Mouse (Mus musculus) liver, postnatal 0 days (tissue): ENCODE results near the gene Srpk2. TPM values are rescaled to one million over a fixed set of nuclear protein-coding genes. Genes with fewer than 3 reads are reported as not detected.

Experiments used
- ATAC-seq: fragments of 200-750 bp; cut with Nextera tagmentation; 2 replicates; pipeline ENCODE4 v1.8.0; 2017; ENCODE audit warnings: mild to moderate bottlenecking, moderate library complexity
- DNase-seq: peaks from one replicate; pipeline ENCODE4 v3.0.0-alpha.2; 2016
- H3K27ac ChIP-seq: fragments of 300-500 bp; sonication (generic); 2 replicates; pipeline ENCODE4 v1.5.1; 2014; ENCODE audit warnings: antibody characterized with exemption, moderate library complexity, mild to moderate bottlenecking, low read depth
- H3K27me3 ChIP-seq: fragments of 300-500 bp; sonication (generic); 2 replicates; pipeline ENCODE4 v1.6.1; 2014; ENCODE audit warnings: low read length, control low read depth, mixed read lengths; ENCODE audit not compliant: insufficient read depth
- H3K36me3 ChIP-seq: fragments of 300-500 bp; sonication (generic); replicated peaks from 2 replicates; pipeline ENCODE4 v1.6.1; 2014; ENCODE audit warnings: mild to moderate bottlenecking, control low read depth, low read length, moderate library complexity, mixed read lengths; ENCODE audit not compliant: insufficient read depth
- H3K4me1 ChIP-seq: fragments of 300-500 bp; sonication (generic); 2 replicates; pipeline ENCODE4 v1.6.1; 2014; ENCODE audit warnings: antibody characterized with exemption, mild to moderate bottlenecking, control low read depth; ENCODE audit not compliant: insufficient read depth
- H3K4me2 ChIP-seq: fragments of 300-500 bp; sonication (generic); 2 replicates; pipeline ENCODE4 v1.6.1; 2014; ENCODE audit warnings: low read depth, mild to moderate bottlenecking, low read length, moderate library complexity, mixed read lengths
- H3K4me3 ChIP-seq: fragments of 300-500 bp; sonication (generic); 2 replicates; pipeline ENCODE4 v1.5.1; 2014; ENCODE audit warnings: low read depth, low read length
- H3K9ac ChIP-seq: fragments of 300-500 bp; sonication (generic); replicated peaks from 2 replicates; pipeline ENCODE4 v1.6.1; 2014; ENCODE audit warnings: mild to moderate bottlenecking, moderate library complexity
- H3K9me3 ChIP-seq: fragments of 300-500 bp; sonication (generic); 2 replicates; pipeline ENCODE4 v1.6.1; 2016; ENCODE audit warnings: mild to moderate bottlenecking, control low read depth, low read length, mixed read lengths
- CTCF ChIP-seq: sonication (generic); IDR thresholded peaks from 2 replicates; pipeline ENCODE4 v1.5.1; 2016; ENCODE audit warnings: antibody characterized with exemption, low read depth
- EP300 ChIP-seq: IDR thresholded peaks from 2 replicates; pipeline ENCODE4 v1.6.1; 2016; ENCODE audit warnings: antibody characterized with exemption, low read depth, mild to moderate bottlenecking
- WGBS: fragments of 180-500 bp; shearing (Covaris S2); extraction: QIAGEN DNeasy Blood & Tissue Kit; methylation state at CpG from one replicate; pipeline ENCODE4 v1.1.7; 2014; ENCODE audit not compliant: insufficient replicate concordance; 5-methylcytosine and 5-hydroxymethylcytosine counted together
- polyA plus RNA-seq: library from polyadenylated mRNA; unstranded; fragments of >200 nt; fragmentation: Nextera tagmentation; extraction: Ambion mirVana; gene quantifications from 2 replicates; pipeline ENCODE4 v1.2.1, GENCODE M21; 2015

The Srpk2 gene
- polyA plus RNA-seq, 1 experiment from 2014 or later: 10.9 TPM

GRCm38 (mm10) chr5:23531541-23532096 is 152.8 kb downstream of the Srpk2 start:
- no peak overlapping the region for H3K4me2 ChIP-seq
- DNase-seq (no peak), ATAC-seq (no peak)
- H3K9ac ChIP-seq: no peak overlapping the region
- peaks cover 7% of the 10 kb centered on the region for H3K36me3 ChIP-seq
- no peaks in the 10 kb centered on the region for H3K27me3 ChIP-seq
- H3K9me3 ChIP-seq: no peaks in the 10 kb centered on the region
- WGBS: 74% methylated on average over 7 of the region's 7 CpGs
- H3K4me3 ChIP-seq: no peak overlapping the region
- H3K4me1 ChIP-seq: no peaks in the 10 kb centered on the region
- no peak overlapping the region for H3K27ac ChIP-seq
- TF ChIP-seq CTCF (no peak), EP300 (no peak)

- H3K27me3 ChIP-seq: no peaks in the 10 kb centered on the region
- H3K4me1 ChIP-seq: no peaks in the 10 kb centered on the region
- WGBS: 81% methylated on average over 6 of the region's 6 CpGs
- H3K36me3 ChIP-seq: peaks cover 10% of the 10 kb centered on the region
- TF ChIP-seq CTCF: no peak
- TF ChIP-seq EP300: no peak
- ATAC-seq (no peak), DNase-seq (no peak)
- H3K4me2 ChIP-seq: no peak overlapping the region
- H3K27ac ChIP-seq: no peak overlapping the region
- no peak overlapping the region for H3K9ac ChIP-seq
- H3K4me3 ChIP-seq: no peak overlapping the region
- no peaks in the 10 kb centered on the region for H3K9me3 ChIP-seq
Observed at GRCm38 (mm10) chr5:23531100-23531499, 153.3 kb downstream of the Srpk2 start.

GRCm38 (mm10) chr5:23524621-23525020 is 159.8 kb downstream of the Srpk2 start:
- TF ChIP-seq CTCF: no peak
- ATAC-seq (no peak), DNase-seq (no peak)
- Histone ChIP-seq H3K4me2 (no peak overlapping the region), H3K4me1 (no peaks in the 10 kb centered on the region), H3K27ac (no peak overlapping the region), H3K4me3 (no peak overlapping the region), H3K9ac (no peak overlapping the region), H3K36me3 (peaks cover 25% of the 10 kb centered on the region), H3K27me3 (no peaks in the 10 kb centered on the region), H3K9me3 (no peaks in the 10 kb centered on the region)
- 69% methylated on average over 3 of the region's 3 CpGs for WGBS

GRCm38 (mm10) chr5:23523936-23524335 is 160.5 kb downstream of the Srpk2 start:
- Histone ChIP-seq H3K4me3 (no peak overlapping the region), H3K4me2 (no peak overlapping the region), H3K27ac (no peak overlapping the region), H3K27me3 (no peaks in the 10 kb centered on the region), H3K36me3 (peaks cover 25% of the 10 kb centered on the region), H3K9me3 (no peaks in the 10 kb centered on the region), H3K9ac (no peak overlapping the region), H3K4me1 (no peaks in the 10 kb centered on the region)
- no peak for ATAC-seq
- WGBS: 75% methylated on average over 3 of the region's 3 CpGs
- no peak for DNase-seq
- TF ChIP-seq EP300 (no peak), CTCF (no peak)

- Histone ChIP-seq H3K9ac (no peak overlapping the region), H3K27ac (no peak overlapping the region), H3K4me3 (no peak overlapping the region), H3K27me3 (no peaks in the 10 kb centered on the region), H3K4me1 (no peaks in the 10 kb centered on the region), H3K4me2 (no peak overlapping the region), H3K36me3 (peaks cover 25% of the 10 kb centered on the region), H3K9me3 (no peaks in the 10 kb centered on the region)
- TF ChIP-seq EP300 (no peak), CTCF (no peak)
- DNase-seq: no peak
- no peak for ATAC-seq
- WGBS: 88% methylated on average over 1 of the region's 1 CpGs
Observed at GRCm38 (mm10) chr5:23521645-23522044, 162.8 kb downstream of the Srpk2 start.

- no peak overlapping the region for H3K27ac ChIP-seq
- no peak overlapping the region for H3K4me2 ChIP-seq
- 82% methylated on average over 3 of the region's 3 CpGs for WGBS
- peaks cover 14% of the 10 kb centered on the region for H3K36me3 ChIP-seq
- DNase-seq: no peak
- no peaks in the 10 kb centered on the region for H3K27me3 ChIP-seq
- ATAC-seq: no peak
- no peaks in the 10 kb centered on the region for H3K4me1 ChIP-seq
- H3K9ac ChIP-seq: no peak overlapping the region
- TF ChIP-seq CTCF (no peak), EP300 (no peak)
- H3K4me3 ChIP-seq: no peak overlapping the region
- H3K9me3 ChIP-seq: no peaks in the 10 kb centered on the region
Observed at GRCm38 (mm10) chr5:23519679-23520078, 164.7 kb downstream of the Srpk2 start.

GRCm38 (mm10) chr5:23518673-23519072 is 165.7 kb downstream of the Srpk2 start:
- DNase-seq (no peak), ATAC-seq (peak; percentile 43)
- Histone ChIP-seq H3K9ac (no peak overlapping the region), H3K9me3 (no peaks in the 10 kb centered on the region), H3K27me3 (no peaks in the 10 kb centered on the region), H3K4me2 (no peak overlapping the region), H3K36me3 (peaks cover 13% of the 10 kb centered on the region), H3K27ac (no peak overlapping the region), H3K4me1 (no peaks in the 10 kb centered on the region), H3K4me3 (no peak overlapping the region)
- TF ChIP-seq CTCF (no peak), EP300 (no peak)
- 73% methylated on average over 3 of the region's 3 CpGs for WGBS
